Mouse (Mus musculus) erythroblast, embryonic 14.5 days (primary cell): ENCODE data around the gene Adck2. TPM values are rescaled to one million over a fixed set of nuclear protein-coding genes. Genes with fewer than 3 reads are reported as not detected.

Source experiments
- H3K27me3 ChIP-seq: 2 replicates; pipeline ENCODE4 v1.6.1; 2012; ENCODE audit warnings: inconsistent platforms; ENCODE audit not compliant: control insufficient read depth
- H3K36me3 ChIP-seq: 2 replicates; pipeline ENCODE4 v1.6.1; 2012; ENCODE audit warnings: mild to moderate bottlenecking, inconsistent platforms; ENCODE audit not compliant: control insufficient read depth
- H3K4me1 ChIP-seq: 2 replicates; pipeline ENCODE4 v1.6.1; 2012; ENCODE audit warnings: inconsistent platforms; ENCODE audit not compliant: control insufficient read depth
- H3K4me3 ChIP-seq: replicated peaks from 2 replicates; pipeline ENCODE3; 2012; ENCODE audit warnings: moderate library complexity, mild to moderate bottlenecking, inconsistent platforms
- H3K9me3 ChIP-seq: 2 replicates; pipeline ENCODE4 v1.6.1; 2012; ENCODE audit warnings: low read length, inconsistent platforms, mixed read lengths; ENCODE audit not compliant: control insufficient read depth
- GATA1 ChIP-seq: IDR thresholded peaks from 2 replicates; pipeline ENCODE4 v1.6.1; 2012; ENCODE audit warnings: low read length, inconsistent platforms, mixed read lengths
- TAL1 ChIP-seq: IDR thresholded peaks from 3 replicates; pipeline ENCODE4 v1.6.1; 2012; ENCODE audit warnings: low read length, inconsistent platforms, mixed read lengths
- polyA plus RNA-seq: library from polyadenylated mRNA; stranded (reverse); fragments of >175 nt; gene quantifications from 2 replicates; pipeline ENCODE4 v1.2.3, GENCODE M21; 2012

The Adck2 gene
- polyA plus RNA-seq, 1 experiment: 0.31 TPM

DNA sequence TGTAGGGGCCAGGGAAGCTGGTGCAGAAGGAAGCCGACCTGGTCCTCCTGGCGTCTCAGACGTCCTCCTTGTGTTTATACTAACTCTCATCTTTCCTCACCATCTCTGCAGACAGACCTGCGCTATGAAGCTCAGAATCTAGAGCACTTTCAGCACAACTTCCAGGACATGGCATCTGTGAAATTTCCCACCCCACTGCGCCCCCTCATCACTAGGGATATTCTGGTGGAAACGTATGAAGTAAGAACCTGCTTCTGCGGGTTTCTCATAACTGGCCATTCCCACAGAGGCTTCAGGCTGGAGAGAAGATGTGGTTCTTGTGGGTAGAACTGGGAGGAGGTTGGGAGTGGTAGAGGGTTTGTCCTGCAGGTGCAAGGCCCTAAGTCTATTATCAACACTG lies 5.9 kb downstream of the Adck2 start:
- peaks cover 59% of the 10 kb centered on the region for H3K36me3 ChIP-seq
- peaks cover 44% of the 10 kb centered on the region for H3K4me1 ChIP-seq
- H3K27me3 ChIP-seq: no peaks in the 10 kb centered on the region
- H3K9me3 ChIP-seq: no peaks in the 10 kb centered on the region
- TF ChIP-seq GATA1 (no peak), TAL1 (no peak)
- no peak overlapping the region for H3K4me3 ChIP-seq

GRCm38 (mm10) chr6:39580558-39580957 lies 6.9 kb downstream of the Adck2 start:
- Histone ChIP-seq H3K36me3 (peaks cover 65% of the 10 kb centered on the region), H3K4me3 (no peak overlapping the region), H3K27me3 (no peaks in the 10 kb centered on the region), H3K4me1 (peaks cover 41% of the 10 kb centered on the region), H3K9me3 (no peaks in the 10 kb centered on the region)
- TF ChIP-seq GATA1 (no peak), TAL1 (no peak)

GRCm38 (mm10) chr6:39581087-39581784 lies 7.6 kb downstream of the Adck2 start:
- H3K4me1 ChIP-seq: peaks cover 43% of the 10 kb centered on the region
- peak; percentile 44; the same call in 1 of the 3 replicates for TF ChIP-seq TAL1
- no peak for TF ChIP-seq GATA1
- H3K4me3 ChIP-seq: peak overlapping the region; percentile 1
- H3K9me3 ChIP-seq: no peaks in the 10 kb centered on the region
- H3K27me3 ChIP-seq: no peaks in the 10 kb centered on the region
- peaks cover 70% of the 10 kb centered on the region for H3K36me3 ChIP-seq

- Histone ChIP-seq H3K4me3 (no peak within 1 kb of the TSS), H3K9me3 (no peaks in the 10 kb centered on the region), H3K4me1 (peaks cover 28% of the 10 kb centered on the region), H3K36me3 (peaks cover 77% of the 10 kb centered on the region), H3K27me3 (no peaks in the 10 kb centered on the region)
- no peak for TF ChIP-seq GATA1
- no peak for TF ChIP-seq TAL1
Observed at GRCm38 (mm10) chr6:39585517-39585916, 11.8 kb downstream of the Adck2 start, which contains the start of gene Gm42420. Gene Gm42420, plus strand, starts transcription at chr6:39585753.

- Histone ChIP-seq H3K27me3 (no peaks in the 10 kb centered on the region), H3K36me3 (peaks cover 45% of the 10 kb centered on the region), H3K9me3 (no peaks in the 10 kb centered on the region), H3K4me3 (peak overlapping the region; percentile 73), H3K4me1 (peaks cover 26% of the 10 kb centered on the region)
- TF ChIP-seq GATA1: no peak
- TF ChIP-seq TAL1: no peak
Observed at GRCm38 (mm10) chr6:39591481-39591880, 17.8 kb downstream of the Adck2 start.

DNA sequence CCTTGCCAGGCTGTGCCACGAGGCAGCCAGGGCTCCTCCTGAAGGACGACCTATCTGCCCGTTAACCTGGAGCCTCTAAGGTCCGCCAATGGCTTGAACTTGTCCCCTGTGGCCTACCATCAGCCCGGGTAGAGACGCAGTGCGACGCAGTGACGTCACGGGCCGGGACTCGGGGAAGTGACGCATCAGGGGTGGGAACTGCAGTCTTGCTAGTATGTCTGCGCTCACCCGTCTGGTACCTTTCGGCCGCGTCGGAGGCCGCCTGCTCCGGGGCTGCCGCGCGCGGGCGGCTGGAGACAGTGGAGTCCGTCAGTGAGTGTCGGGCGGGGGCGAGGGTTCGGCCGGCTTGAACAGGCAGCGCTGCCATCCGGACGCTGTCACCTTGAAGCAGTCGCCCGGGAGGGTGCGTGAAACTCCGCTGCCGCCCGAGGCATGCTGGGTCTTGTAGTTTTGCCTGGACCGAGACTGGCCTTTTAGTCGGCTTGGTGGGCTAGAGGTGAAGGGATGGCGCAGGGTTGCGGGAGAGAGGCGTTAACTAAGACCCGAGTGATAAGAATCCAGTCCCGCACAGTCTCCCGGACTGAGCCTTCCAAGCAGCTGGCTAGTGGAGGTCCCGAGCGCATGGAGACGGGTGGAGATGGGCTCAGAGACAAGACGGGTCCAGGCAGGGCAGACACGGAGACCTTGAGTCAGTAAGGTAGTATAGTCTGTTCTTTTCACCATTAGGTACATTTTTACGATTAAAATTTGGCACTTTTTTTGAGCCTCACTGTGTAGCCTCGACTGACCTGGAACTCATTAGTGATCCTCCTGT lies 18.9 kb downstream of the Adck2 start, which contains the start of gene Ndufb2:
Gene Ndufb2 (plus strand): TSS at position 174 of the 814 bp plus-strand sequence.
- peak within 1 kb of the TSS; percentile 73 for H3K4me3 ChIP-seq
- peaks cover 26% of the 10 kb centered on the region for H3K4me1 ChIP-seq
- H3K36me3 ChIP-seq: peaks cover 46% of the 10 kb centered on the region
- H3K27me3 ChIP-seq: no peaks in the 10 kb centered on the region
- TF ChIP-seq TAL1 (no peak), GATA1 (no peak)
- no peaks in the 10 kb centered on the region for H3K9me3 ChIP-seq

DNA sequence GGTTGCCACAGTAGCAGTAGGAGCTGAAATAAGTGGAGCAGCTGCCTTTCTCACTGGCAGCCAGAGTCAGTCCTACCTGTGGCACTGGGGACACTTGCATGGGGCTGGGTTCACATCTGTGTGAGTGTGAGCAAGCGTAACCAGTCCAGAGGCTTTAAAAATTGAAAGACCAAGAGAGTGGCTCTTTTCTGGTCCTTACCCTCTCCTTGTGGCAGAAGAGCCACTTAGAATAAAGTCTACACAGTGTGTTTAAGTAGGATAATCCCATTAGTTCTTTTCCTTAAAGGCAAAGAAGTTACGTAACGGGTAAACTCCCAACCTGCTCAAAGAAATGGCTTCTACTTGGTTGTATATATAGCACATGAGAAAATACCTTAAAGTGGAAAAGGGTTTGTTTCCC lies 27.2 kb downstream of the Adck2 start:
- Histone ChIP-seq H3K4me1 (no peaks in the 10 kb centered on the region), H3K36me3 (peaks cover 70% of the 10 kb centered on the region), H3K9me3 (no peaks in the 10 kb centered on the region), H3K4me3 (no peak overlapping the region), H3K27me3 (no peaks in the 10 kb centered on the region)
- TF ChIP-seq GATA1 (no peak), TAL1 (no peak)

- no peaks in the 10 kb centered on the region for H3K9me3 ChIP-seq
- no peaks in the 10 kb centered on the region for H3K4me1 ChIP-seq
- no peaks in the 10 kb centered on the region for H3K27me3 ChIP-seq
- no peak overlapping the region for H3K4me3 ChIP-seq
- peaks cover 62% of the 10 kb centered on the region for H3K36me3 ChIP-seq
- no peak for TF ChIP-seq TAL1
- no peak for TF ChIP-seq GATA1
Observed at GRCm38 (mm10) chr6:39601828-39602227, 28.2 kb downstream of the Adck2 start.

- no peaks in the 10 kb centered on the region for H3K9me3 ChIP-seq
Observed at GRCm38 (mm10) chr6:39604565-39604964, 30.9 kb downstream of the Adck2 start.

More at GRCm38 (mm10) chr6:39604565-39604964, 30.9 kb downstream of the Adck2 start:
- TF ChIP-seq GATA1 (no peak), TAL1 (no peak)
- Histone ChIP-seq H3K4me3 (no peak overlapping the region), H3K27me3 (no peaks in the 10 kb centered on the region), H3K4me1 (no peaks in the 10 kb centered on the region), H3K36me3 (peaks cover 44% of the 10 kb centered on the region)
